Mouse (Mus musculus) ES-E14 (cell line): Measurements from ENCODE around the gene Plekha4.

ENCODE experiments used
- CHD2 ChIP-seq: IDR thresholded peaks from 2 replicates; pipeline ENCODE4 v1.6.1; 2014; ENCODE audit warnings: mild to moderate bottlenecking, low read depth, low read length, inconsistent platforms
- MAFK ChIP-seq: IDR thresholded peaks from 2 replicates; pipeline ENCODE4 v1.6.1; 2014; ENCODE audit warnings: mild to moderate bottlenecking, low read depth, low read length, inconsistent platforms; ENCODE audit not compliant: insufficient read depth
- ZC3H11A ChIP-seq: IDR thresholded peaks from 2 replicates; pipeline ENCODE4 v1.6.1; 2012; ENCODE audit warnings: low read depth, mild to moderate bottlenecking, inconsistent platforms, low read length, borderline replicate concordance
- ZNF384 ChIP-seq: IDR thresholded peaks from 2 replicates; pipeline ENCODE4 v1.6.1; 2012; ENCODE audit warnings: low read depth, low read length, inconsistent platforms

DNA sequence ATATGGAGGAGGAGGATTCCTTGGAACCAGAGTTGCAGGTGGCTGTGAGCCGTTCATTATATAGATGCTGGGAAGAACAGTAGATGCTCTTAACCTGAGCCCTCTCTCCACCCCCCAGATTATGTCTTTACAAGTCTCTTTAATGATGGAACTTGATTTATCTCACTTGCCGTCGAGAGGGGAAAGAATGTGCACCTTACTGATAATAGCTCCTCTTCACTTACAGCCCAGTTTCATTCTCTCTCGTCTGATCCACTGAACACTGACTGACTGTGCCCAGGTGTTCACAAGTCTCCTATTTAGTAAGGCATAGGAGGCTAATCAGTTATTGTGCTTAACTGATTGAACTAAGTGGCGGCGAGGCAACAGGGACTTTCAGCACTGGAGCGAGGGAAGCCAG is 36.6 kb upstream of the Plekha4 start:
- TF ChIP-seq ZNF384: no peak
- no peak for TF ChIP-seq MAFK
- TF ChIP-seq ZC3H11A: no peak
- no peak for TF ChIP-seq CHD2
